Mouse (Mus musculus): ENCODE results near the gene Ift140.

The Ift140 gene

DNA sequence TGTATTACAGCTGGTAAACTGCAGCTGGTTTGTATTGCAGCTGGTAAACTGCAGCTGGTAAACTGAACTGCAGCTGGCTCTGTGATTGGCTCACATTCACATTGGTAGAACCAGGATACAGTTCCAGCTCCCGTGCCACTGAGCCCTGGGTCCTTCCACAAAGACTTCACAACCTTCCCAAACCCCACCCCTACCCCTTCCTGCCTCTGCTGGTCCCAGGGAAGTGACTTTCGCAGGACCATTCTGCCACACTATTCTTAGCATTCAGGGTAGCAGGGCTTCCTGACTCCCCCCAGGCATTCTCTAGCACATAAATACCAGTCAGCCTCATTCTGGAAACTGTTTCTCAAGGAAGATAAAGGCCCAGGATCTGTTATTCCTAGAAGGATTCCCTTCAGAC lies 52.8 kb downstream of the Ift140 start:
- peak in 1 of 2 experiments; percentile 40 for DNase-seq (ENCODE audit: inconsistent age in 2 of 2, low spot score in 1 of 2)

DNA sequence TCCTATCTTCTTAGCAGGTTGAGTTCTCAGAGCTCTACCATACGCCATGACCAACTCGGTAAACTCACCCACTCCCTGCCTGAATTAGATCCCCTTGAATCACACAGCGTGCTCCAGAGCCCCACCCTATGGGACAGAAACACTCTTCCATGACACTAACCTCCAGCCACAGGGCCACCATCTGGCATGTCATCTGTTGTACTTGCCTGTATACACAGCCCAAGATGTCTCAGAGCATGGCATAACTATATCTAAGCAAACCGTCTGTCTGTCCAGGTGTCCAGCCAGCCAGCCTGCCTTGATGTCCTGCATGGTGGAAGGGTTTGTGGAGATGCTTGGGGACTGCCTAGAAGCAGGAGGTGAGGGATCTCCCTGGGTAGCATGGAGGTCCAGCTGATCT lies 61.0 kb downstream of the Ift140 start:
- no peak for DNase-seq (ENCODE audit: inconsistent age in 2 of 2, low spot score in 1 of 2)

DNA sequence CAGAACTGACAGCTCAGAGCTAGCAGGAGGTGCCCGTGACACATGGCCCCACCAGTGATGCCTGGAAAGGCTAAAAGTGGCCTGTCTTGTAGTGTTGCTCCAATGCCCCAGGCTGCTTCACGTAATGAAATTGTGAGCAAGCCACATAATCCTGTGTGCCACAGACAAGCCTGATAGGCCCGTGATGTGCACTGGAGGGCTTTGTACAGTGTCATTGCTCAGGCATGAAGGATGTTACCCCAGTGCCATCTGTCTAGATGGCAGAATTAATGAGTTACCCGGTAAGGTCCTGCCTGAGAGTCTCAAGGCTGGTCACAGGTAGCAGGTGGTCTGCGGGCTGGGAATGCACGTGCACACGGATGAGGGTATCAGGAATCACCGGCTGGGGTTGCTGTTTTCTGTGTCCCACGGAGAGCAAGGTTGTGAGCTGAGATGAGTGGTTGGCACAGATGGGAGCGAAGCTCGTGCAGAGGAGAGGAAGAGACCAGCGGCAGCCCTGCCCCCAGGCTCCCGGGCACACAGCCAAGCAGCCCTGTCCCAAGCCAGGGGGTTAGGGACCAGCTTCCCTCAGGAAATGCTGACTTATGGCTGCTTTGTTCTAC lies 62.0 kb downstream of the Ift140 start:
- peak; percentile 77 to 83 for DNase-seq (ENCODE audit: inconsistent age in 2 of 2, low spot score in 1 of 2)

DNA sequence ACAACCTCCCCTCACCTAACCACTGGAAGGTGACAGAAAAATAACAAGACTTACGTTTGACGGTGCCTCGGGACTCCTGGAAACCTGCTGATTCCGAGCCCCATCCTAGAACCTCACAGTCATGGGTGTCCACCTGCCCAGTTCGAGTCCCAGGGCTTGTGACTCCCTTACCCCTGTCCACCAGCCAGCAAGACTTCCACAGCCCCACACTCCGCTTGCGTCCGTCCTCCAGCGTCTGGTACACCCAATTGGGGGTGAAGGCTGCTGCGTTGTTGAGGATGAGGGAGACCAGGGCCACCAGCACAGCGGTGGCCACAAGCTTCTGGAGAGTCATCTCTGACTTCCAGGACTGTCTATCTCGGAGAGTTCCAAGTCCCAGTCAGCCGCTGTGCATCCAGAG lies 64.3 kb downstream of the Ift140 start:
- no peak for DNase-seq (ENCODE audit: inconsistent age in 2 of 2, low spot score in 1 of 2)

DNA sequence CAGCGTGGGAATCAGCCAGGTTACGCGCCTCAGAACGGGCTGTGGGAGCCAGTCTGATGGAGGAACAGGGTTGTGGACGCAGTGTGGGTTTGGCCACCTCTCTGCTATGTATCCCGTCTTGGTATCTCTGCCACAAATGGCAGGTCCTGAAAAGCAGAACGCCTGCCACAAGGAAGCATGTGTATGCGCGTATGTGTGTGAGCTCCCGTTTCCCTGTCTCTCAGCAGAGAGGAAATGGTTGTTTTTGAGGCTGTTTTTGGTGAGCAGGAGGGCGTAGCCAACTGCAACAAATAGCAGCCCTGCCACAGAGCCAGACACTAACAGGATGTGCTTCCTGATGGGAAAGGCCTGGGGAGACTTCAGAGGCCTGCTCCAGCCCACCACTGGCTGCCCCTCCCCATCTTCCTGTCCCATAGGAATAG lies 65.1 kb downstream of the Ift140 start:
- peak; percentile 68 to 78 for DNase-seq (ENCODE audit: inconsistent age in 2 of 2, low spot score in 1 of 2)

DNA sequence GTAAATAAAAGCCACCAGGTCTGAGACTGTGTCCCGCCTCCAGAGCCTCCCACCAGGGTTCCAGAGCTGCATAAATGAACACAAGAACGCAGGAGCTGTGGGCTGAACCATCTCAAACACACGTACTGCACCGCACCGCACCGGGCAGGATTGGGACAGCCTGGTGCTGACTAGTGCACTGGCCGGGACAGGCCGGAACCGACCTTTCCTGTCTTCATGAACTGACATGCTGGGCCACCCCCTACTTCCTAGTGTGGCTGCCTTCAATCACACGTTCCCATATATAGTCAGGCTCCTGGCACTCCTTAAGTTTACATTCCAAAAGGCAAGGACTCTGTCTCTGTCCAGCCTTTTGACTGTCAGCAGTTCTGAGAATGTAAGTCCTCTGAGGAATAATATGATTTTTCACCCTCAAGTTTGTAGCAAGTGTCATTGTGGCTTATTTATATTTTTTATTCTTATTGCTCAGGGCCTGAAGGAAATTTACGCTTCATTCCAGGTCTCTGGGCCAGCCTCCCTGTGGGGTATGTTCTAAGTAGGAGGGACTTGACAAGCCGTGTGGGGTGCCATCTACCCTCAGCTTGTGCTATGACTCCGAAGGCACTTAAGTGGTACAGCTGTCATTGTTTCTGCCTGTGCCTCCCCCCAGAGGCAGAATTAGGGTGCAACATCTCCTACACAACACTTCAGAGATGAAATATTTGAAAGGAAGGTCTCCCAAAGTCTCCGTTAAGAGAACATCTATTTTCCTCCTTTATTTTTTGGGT lies 66.4 kb downstream of the Ift140 start:
- DNase-seq (ENCODE audit: inconsistent age in 2 of 2, low spot score in 1 of 2), result peak; percentile 24 to 54

DNA sequence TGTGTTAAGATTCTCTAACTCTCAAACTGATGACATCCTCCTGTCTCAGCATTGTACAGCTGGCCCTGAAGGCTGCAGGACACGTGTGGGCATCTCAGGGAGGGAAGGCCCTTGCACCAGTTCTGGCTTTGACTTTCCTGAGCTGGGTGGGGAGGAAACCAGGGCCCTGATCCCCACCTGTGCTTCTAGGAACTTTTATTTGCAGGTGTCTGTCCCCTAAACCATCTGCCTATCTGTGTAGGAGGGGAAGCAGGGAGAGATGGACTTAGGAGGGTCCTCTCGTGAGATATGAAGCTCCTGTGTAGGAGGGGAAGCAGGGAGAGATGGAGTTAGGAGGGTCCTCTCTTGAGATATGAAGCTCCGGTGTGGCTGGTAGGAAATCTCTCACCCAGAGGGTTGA lies 67.0 kb downstream of the Ift140 start:
- DNase-seq (ENCODE audit: inconsistent age in 2 of 2, low spot score in 1 of 2), result no peak

DNA sequence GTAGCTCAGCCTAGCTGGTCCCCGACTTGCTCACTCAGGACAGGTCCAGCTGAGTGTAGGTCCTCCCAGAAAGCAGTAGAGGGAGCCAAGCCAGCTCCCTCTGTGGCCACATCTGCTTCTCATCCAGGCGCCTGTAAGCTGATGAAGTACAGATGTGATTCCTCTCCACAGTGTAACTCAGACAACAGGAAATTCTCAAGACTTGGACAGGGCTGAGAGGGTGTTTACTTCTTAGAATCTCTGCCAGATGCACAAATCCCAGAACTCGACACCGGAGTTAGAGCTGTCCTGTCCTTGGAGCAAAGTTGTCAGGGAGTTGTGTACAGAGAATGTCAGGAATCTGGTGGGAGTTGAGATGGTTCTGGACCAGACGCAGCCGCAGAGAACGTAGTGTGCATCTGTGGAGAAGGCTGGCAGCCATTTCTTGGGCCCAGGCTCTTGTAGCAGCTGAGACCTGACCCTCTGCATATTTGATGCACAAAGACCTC lies 67.6 kb downstream of the Ift140 start, which contains the start of gene Tmem204:
Tmem204 (minus strand) TSS at position 148 of the 488 bp plus-strand sequence.
- DNase-seq (ENCODE audit: inconsistent age in 2 of 2, low spot score in 1 of 2), result peak; percentile 49 to 70

DNA sequence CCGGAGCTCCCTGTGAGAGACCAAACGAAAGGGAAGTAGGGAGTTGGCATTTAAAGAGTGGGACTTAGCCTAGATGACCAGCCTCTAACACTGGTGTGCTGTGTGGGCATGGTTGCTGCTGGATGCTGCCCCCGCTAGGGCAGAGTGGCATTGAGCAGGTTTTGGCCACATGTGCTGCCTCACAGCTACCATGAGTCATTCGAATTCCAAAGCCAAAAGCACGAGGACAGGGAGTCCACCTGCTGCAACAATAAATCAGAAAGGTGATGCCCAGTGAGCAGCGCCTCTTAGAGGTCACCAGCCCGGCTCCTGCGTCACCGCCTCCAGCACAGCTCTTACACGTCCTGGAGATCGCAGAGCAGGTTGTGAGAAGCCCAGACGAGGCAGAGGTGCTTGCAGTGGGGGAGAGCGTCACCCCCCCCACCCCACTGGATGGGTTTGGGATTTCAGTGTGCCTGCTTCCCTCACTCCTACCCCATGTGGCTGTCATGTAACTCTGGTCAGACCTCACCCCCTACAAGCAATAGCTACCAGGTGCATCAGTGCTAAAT lies 69.0 kb downstream of the Ift140 start:
- DNase-seq (ENCODE audit: inconsistent age in 2 of 2, low spot score in 1 of 2), result peak; percentile 70 to 75

DNA sequence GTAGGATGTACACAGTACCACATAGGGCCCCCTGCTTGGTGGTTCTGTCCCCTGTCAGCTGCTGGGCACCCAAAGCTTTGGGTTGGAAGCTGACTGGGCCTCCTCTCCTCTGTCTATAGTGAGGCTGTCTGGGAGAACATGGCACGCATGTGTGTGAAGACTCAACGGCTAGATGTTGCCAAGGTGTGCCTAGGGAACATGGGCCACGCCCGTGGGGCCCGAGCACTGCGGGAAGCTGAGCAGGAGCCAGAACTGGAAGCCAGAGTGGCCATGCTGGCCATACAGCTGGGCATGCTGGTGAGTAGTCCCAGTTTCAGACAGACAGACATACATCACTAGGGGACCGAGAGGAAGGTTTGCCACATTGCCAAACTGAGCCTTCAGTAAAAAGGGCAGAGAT lies 70.8 kb downstream of the Ift140 start:
- DNase-seq (ENCODE audit: inconsistent age in 2 of 2, low spot score in 1 of 2), result no peak

DNA sequence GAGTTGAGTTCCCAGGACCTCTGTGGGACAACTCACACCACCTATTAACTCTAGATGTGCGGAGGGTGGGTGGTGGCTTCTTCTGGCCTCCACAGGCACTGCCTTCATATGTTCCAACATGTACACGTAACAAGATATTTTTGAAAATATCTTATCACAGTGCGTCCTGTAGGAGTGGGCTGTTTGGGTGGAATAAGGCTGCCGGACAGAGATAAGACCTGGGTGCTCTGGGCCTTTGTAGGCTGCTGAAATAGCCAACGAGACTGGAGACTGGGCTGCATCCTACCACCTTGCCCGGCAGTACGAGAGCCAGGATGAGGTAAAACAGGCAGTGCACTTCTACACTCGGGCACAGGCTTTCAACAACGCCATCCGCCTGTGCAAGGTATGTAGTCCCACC lies 73.3 kb downstream of the Ift140 start:
- no peak for DNase-seq (ENCODE audit: inconsistent age in 2 of 2, low spot score in 1 of 2)

DNA sequence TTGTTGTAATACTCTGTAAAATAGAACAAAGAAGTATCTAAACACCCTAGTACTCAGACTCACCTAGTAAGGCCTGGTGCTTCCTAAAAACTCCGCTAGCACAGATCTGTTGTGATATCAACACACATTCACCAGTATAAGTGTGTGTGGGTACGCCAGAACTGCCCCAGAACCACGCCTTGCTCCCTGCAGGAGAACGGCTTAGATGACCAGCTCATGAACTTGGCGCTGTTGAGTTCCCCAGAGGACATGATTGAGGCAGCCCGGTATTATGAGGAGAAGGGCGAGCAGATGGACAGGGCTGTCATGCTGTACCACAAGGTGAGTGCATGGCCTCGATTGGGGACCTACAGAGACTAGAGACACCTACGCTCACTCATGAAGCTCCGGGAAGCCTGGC lies 74.6 kb downstream of the Ift140 start:
- DNase-seq (ENCODE audit: inconsistent age in 2 of 2, low spot score in 1 of 2), result no peak

DNA sequence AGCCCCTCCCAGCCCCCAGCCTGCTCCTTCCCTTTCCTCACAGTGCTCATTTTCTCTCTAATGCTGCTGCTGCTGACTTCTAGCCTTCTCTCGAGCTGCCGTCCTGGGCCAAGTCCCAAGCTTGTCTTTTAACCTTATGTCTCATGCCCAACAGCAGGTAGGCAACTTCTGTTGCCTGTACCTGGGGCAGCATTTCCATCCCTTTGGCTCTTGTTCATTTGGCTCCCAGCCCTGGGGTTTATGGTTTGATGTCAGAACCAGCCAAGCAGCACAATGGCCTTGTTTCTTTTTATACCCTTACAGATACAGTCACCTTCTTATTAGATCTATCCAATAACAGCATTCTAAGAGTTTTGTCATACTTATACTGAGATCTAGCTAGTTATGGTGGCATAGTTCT lies 80.3 kb downstream of the Ift140 start:
- no peak for DNase-seq (ENCODE audit: inconsistent age in 2 of 2, low spot score in 1 of 2)

DNA sequence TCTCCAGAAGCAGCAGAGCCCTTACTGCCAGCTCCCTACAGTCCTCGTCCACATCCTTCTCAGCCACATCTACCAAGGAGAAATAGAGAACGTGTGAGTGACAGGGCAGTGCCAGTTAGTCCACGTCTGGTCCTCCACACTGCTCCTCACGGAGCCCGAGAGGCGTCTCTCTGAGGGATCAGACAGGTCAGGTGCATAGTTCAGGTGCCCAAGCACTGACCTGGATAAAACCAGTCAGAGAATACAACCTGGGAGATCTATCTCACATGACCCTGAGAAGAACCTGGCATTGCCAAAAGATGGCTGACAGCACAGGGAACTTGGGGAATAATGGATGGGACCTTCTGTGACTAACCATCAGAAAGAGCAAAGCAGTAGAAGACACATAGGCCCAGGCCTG lies 84.2 kb downstream of the Ift140 start:
- DNase-seq (ENCODE audit: inconsistent age in 2 of 2, low spot score in 1 of 2), result no peak

DNA sequence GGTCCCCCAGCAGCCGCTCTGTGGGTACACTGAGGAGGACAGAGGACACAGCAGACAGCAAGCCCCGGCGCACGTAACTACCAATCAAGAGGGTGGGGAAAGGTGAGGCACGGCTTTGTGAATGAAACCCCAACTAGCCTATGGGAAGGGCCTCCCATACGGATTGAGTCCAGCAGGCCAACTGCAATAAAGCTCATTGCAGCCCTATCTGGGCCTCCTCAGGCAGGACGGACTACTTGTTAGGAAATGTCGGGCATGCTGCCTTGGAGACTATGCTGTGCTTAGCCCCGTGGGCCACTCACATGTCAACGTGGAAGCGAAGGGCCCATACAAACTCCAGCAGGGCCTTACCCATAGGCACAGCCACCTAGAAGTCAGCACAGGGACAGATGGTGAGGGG lies 85.5 kb downstream of the Ift140 start:
- DNase-seq (ENCODE audit: inconsistent age in 2 of 2, low spot score in 1 of 2), result no peak

DNA sequence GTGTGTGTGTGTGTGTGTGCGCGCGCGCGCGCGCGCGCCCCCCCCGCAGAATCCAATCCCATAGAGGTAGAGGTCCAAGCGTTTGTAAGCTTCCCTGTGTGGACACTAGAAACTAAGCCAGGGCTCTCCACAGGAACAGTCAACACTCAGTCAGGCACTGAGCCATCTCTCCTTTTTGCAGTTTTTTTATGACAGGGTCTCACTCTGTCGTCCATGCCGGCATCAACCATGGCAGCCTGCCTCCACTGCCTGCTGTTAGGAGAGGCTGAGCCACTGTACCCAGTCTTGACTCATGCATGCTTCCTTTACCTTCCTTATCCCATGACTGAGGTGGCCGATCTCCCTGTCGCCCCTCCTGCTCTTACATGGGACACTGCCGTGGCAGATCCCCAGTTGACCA lies 91.9 kb downstream of the Ift140 start:
- no peak for DNase-seq (ENCODE audit: inconsistent age in 2 of 2, low spot score in 1 of 2)

DNA sequence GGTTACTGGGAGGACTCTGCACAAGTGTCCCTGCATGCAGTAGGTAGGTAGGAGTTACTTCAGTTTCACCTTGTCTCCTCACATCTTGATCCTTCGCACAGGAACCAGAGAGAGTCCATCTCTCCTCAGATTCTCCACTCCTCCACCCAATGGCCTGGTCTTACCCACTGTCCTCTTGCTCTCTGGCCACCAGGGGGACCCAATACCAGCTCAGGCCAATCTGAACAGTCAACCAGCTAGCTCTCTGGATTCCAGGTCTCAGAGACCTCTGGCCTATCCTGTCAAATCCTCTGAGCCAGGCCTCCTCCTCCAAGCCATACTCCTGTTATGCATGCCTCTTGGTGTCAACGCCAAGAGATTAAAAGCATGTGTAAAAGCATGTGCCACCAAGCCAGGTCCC lies 93.7 kb downstream of the Ift140 start:
- peak; percentile 41 to 70 for DNase-seq (ENCODE audit: inconsistent age in 2 of 2, low spot score in 1 of 2)

DNA sequence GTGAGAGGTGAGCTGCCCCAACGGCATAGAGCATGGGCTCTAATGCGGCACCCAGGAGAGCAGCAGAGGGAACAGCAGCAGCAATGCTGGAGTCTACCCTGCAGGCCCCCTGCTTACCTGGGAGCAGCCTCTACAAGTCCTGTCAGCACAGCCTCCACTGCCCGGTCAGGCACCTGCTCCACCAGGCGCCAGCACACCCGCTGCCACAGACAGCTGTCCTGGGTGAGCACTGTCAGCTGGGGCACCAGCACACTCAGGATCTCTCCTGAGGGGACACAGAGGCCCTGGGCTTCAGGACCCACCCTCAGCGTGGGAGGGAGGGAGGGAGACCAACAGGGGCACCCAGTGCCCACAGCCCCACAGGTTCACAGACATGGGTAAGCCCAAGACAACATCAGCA lies 94.7 kb downstream of the Ift140 start:
- no peak for DNase-seq (ENCODE audit: inconsistent age in 2 of 2, low spot score in 1 of 2)

DNA sequence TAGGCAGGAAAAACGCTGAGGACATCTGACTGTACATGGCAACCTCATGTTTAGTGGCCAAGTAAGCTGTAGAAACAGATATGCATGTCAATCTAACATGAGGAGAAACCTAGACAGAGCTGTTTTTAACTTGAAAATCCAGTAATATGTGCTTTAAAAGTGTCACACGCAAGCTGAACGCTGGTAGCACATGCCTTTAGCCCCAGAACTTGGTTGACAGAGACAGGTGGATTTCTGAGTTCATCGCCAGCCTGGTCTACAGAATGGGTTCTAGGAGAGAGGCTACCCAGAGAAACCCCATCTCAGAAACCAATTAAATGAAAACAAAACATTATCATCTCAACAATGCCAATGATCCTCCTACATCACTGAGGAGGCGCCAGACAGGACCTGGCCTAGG lies 95.3 kb downstream of the Ift140 start:
- no peak for DNase-seq (ENCODE audit: inconsistent age in 2 of 2, low spot score in 1 of 2)

DNA sequence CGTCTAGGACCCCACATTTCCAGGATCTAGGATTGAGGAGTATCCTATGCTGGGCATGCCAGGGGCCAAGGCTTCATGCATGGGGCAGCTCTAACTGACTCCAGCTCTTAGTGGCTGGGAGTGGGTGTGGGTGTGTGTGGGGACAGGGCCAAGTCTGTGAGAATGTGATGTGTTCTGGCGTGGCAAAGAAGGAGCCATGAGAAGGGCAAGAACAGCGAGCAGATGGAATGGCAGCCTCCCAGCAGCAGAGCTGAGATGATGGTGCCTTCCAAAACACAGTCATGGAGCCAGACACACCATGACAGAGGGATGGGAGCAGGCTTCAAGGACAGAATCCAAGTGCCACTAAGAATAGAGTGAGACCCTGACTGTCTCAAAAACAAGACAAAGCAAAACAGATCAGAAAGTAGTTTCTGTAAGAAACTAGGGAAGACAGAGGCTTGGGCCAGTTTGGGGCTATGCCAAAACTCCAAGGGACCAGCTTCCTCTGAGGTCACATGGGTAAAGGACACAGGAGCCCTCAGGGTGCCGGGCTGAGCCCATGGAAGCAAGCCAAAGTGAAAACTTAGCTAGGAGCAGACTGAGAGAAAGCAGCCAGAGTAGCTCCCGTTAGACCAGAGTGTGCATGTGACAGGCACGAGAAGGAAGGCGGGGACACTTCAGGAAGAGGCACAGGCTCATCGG lies 96.0 kb downstream of the Ift140 start:
- DNase-seq (ENCODE audit: inconsistent age in 2 of 2, low spot score in 1 of 2), result peak; percentile 46 to 71

DNA sequence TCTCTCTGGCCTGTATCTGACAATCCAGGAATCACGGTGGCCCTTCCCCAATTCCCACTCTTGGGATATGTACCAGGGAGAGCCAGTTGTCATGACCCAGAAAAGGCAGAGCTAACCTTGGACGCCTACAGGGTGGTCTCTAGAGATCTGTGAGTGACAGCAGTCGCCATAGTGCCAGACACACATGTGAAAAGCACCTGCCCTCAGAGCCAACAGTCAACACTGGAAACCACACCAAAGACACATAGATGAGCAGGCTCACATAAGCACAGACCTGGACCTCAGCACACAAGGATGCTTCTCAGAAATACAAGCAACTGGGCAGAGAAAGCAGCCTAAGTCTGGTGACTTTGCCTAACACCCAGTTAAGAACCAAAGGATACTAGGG lies 96.5 kb downstream of the Ift140 start:
- DNase-seq (ENCODE audit: inconsistent age in 2 of 2, low spot score in 1 of 2), result no peak
